In genomic region chr7:46686827-46687226, GRCm38 (mm10) we compare ENCODE assay signal across 32 mouse cellular contexts. TPM values are rescaled to one million over a fixed set of nuclear protein-coding genes. Genes with fewer than 3 reads are reported as not detected.
A peak's percentile ranks its signal among the peaks of the same experiment; 100 is the strongest.
DNase-seq lines count a peak whose midpoint lies in the region; ATAC-seq and TF ChIP-seq lines count a peak whose summit lies in the region.
"Had no signal": no experiment of that assay in that cellular context is flagged by ENCODE, and none has a peak within 500 bp of the region (broad histone marks: within the 10 kb centered on the region; RNA-seq: fewer than 3 reads in every experiment).

No protein-coding gene starts in this region.

- H3K9me3 ChIP-seq in midbrain, embryonic 11.5 days (ENCODE audit: control insufficient read depth, low read length) = no peaks in the 10 kb centered on the region
- no peaks in the 10 kb centered on the region for H3K9me3 ChIP-seq in midbrain, embryonic 15.5 days
- no peaks in the 10 kb centered on the region for H3K9me3 ChIP-seq in forebrain, embryonic 15.5 days
- H3K9me3 ChIP-seq: embryonic facial prominence, embryonic 13.5 days; forebrain, embryonic 12.5 days; hindbrain, embryonic 10.5 days; kidney, embryonic 15.5 days; limb, embryonic 13.5 days; liver, embryonic 12.5 days; midbrain, embryonic 13.5 days; neural tube, embryonic 12.5 days had no signal

- DNase-seq in midbrain, embryonic 11.5 days (ENCODE audit: low spot score, missing footprints) = peak; percentile 75
- DNase-seq in T-cell, adult 2 months (ENCODE audit: low spot score) = peak; percentile 15
- DNase-seq in thymus, adult 2 months = peak; percentile 31
- DNase-seq in adrenal gland, adult 18-20 months (ENCODE audit: low spot score in 2 of 2) = no peak
- DNase-seq in kidney, postnatal 36 days = no peak
- DNase-seq: adrenal gland, adult 2 months; cerebellum, adult 18-20 months; cerebellum, postnatal 36 days; embryo, embryonic 11 days; kidney, postnatal 4 days; lung, adult 2 months; lung, postnatal 14 days; right cerebral cortex, postnatal 14 days had no signal

- no peaks in the 10 kb centered on the region for H3K4me1 ChIP-seq in midbrain, embryonic 11.5 days (ENCODE audit: control insufficient read depth, insufficient read depth, low read length)
- no peaks in the 10 kb centered on the region for H3K4me1 ChIP-seq in midbrain, embryonic 15.5 days
- no peaks in the 10 kb centered on the region for H3K4me1 ChIP-seq in thymus, adult 2 months (replicated peaks; ENCODE audit: control insufficient read depth, insufficient read depth, low read length)
- no peaks in the 10 kb centered on the region for H3K4me1 ChIP-seq in forebrain, embryonic 15.5 days
- H3K4me1 ChIP-seq: embryonic facial prominence, embryonic 13.5 days; forebrain, embryonic 12.5 days; hindbrain, embryonic 10.5 days; kidney, embryonic 15.5 days; limb, embryonic 13.5 days; liver, embryonic 12.5 days; midbrain, embryonic 13.5 days; neural tube, embryonic 12.5 days had no signal

- no peaks in the 10 kb centered on the region for H3K27me3 ChIP-seq in midbrain, embryonic 11.5 days (ENCODE audit: control insufficient read depth, insufficient read depth, low read length)
- H3K27me3 ChIP-seq in midbrain, embryonic 15.5 days (replicated peaks) = no peaks in the 10 kb centered on the region
- no peaks in the 10 kb centered on the region for H3K27me3 ChIP-seq in thymus, adult 2 months (ENCODE audit: control insufficient read depth, insufficient read depth, low read length)
- no peaks in the 10 kb centered on the region for H3K27me3 ChIP-seq in forebrain, embryonic 15.5 days
- H3K27me3 ChIP-seq: embryonic facial prominence, embryonic 13.5 days; forebrain, embryonic 12.5 days; kidney, embryonic 15.5 days; limb, embryonic 13.5 days; liver, embryonic 12.5 days; midbrain, embryonic 13.5 days; neural tube, embryonic 12.5 days had no signal

- no peak overlapping the region for H3K4me3 ChIP-seq in midbrain, embryonic 11.5 days (ENCODE audit: low read depth, low read length)
- no peak overlapping the region for H3K4me3 ChIP-seq in midbrain, embryonic 15.5 days
- no peak overlapping the region for H3K4me3 ChIP-seq in thymus, adult 2 months (ENCODE audit: control insufficient read depth, insufficient read depth, low read length)
- H3K4me3 ChIP-seq in forebrain, embryonic 15.5 days = no peak overlapping the region
- H3K4me3 ChIP-seq: embryonic facial prominence, embryonic 13.5 days; erythroblast, embryonic 14.5 days; forebrain, embryonic 12.5 days; hindbrain, embryonic 10.5 days; kidney, embryonic 15.5 days; limb, embryonic 13.5 days; liver, embryonic 12.5 days; midbrain, embryonic 13.5 days; neural tube, embryonic 12.5 days had no signal

- H3K4me2 ChIP-seq in midbrain, embryonic 11.5 days = no peak overlapping the region
- H3K4me2 ChIP-seq in midbrain, embryonic 15.5 days = no peak overlapping the region
- H3K4me2 ChIP-seq in forebrain, embryonic 15.5 days (replicated peaks) = no peak overlapping the region
- H3K4me2 ChIP-seq: embryonic facial prominence, embryonic 13.5 days; forebrain, embryonic 12.5 days; heart, embryonic 11.5 days; kidney, embryonic 15.5 days; limb, embryonic 13.5 days; liver, embryonic 12.5 days; midbrain, embryonic 13.5 days; neural tube, embryonic 12.5 days had no signal

- TF ChIP-seq POLR2A in thymus, adult 2 months (IDR thresholded peaks at IDR 0.05; ENCODE audit: control insufficient read depth, extremely low read depth, insufficient read depth, low read length, poor library complexity) = no peak

- H3K36me3 ChIP-seq in midbrain, embryonic 11.5 days (ENCODE audit: control insufficient read depth, insufficient read depth, low read length) = peaks cover 13% of the 10 kb centered on the region
- peaks cover 9% of the 10 kb centered on the region; the same call in 1 of the 2 replicates for H3K36me3 ChIP-seq in midbrain, embryonic 15.5 days (replicated peaks)
- H3K36me3 ChIP-seq in thymus, adult 2 months (ENCODE audit: control insufficient read depth, insufficient read depth, low read length) = peaks cover 24% of the 10 kb centered on the region
- H3K36me3 ChIP-seq in forebrain, embryonic 15.5 days = peaks cover 34% of the 10 kb centered on the region

- no peak for ATAC-seq in midbrain, embryonic 11.5 days (ENCODE audit: low FRiP score)
- no peak for ATAC-seq in midbrain, embryonic 15.5 days (replicated peaks)
- ATAC-seq in forebrain, embryonic 15.5 days (replicated peaks) = no peak
- ATAC-seq: hindbrain, embryonic 16.5 days; intestine, embryonic 16.5 days; liver, embryonic 12.5 days; midbrain, embryonic 13.5 days had no signal

- H3K27ac ChIP-seq in midbrain, embryonic 11.5 days (ENCODE audit: low read depth, low read length) = no peak overlapping the region
- H3K27ac ChIP-seq in midbrain, embryonic 15.5 days = no peak overlapping the region
- H3K27ac ChIP-seq in thymus, adult 2 months (ENCODE audit: control insufficient read depth, insufficient read depth, low read length) = no peak overlapping the region
- no peak overlapping the region for H3K27ac ChIP-seq in forebrain, embryonic 15.5 days (replicated peaks)
- H3K27ac ChIP-seq: embryonic facial prominence, embryonic 13.5 days; forebrain, embryonic 12.5 days; hindbrain, embryonic 10.5 days; kidney, embryonic 15.5 days; limb, embryonic 13.5 days; liver, embryonic 12.5 days; midbrain, embryonic 13.5 days; neural tube, embryonic 12.5 days had no signal

- WGBS in midbrain, embryonic 11.5 days = 85% methylated on average over 5 of the region's 5 CpGs
- WGBS in midbrain, embryonic 15.5 days = 84% methylated on average over 5 of the region's 5 CpGs
- 56% methylated on average over 5 of the region's 5 CpGs for WGBS in thymus, adult 2 months
- WGBS in forebrain, embryonic 15.5 days = 91% methylated on average over 5 of the region's 5 CpGs

- no peak overlapping the region for H3K9ac ChIP-seq in midbrain, embryonic 11.5 days (ENCODE audit: low read length)
- H3K9ac ChIP-seq in midbrain, embryonic 15.5 days = no peak overlapping the region
- H3K9ac ChIP-seq in forebrain, embryonic 15.5 days (replicated peaks) = no peak overlapping the region
- H3K9ac ChIP-seq: embryonic facial prominence, embryonic 13.5 days; forebrain, embryonic 12.5 days; kidney, embryonic 15.5 days; liver, embryonic 12.5 days; midbrain, embryonic 13.5 days; neural tube, embryonic 12.5 days had no signal

- TF ChIP-seq CTCF in thymus, adult 2 months (IDR thresholded peaks at IDR 0.05; ENCODE audit: borderline replicate concordance, control insufficient read depth, extremely low read depth, insufficient read depth, low read length, poor library complexity) = no peak

RNA-seq across cellular contexts. Expression of gene Tph1, which starts 14.5 kb away (rescaled TPM):
- polyA plus RNA-seq in midbrain, embryonic 11.5 days (2014; fragmentation: Nextera tagmentation; extraction: Ambion mirVana) = 0.21 and 0.59 TPM in 2 replicates
- 0.78 and 0.80 TPM in 2 replicates for polyA plus RNA-seq in midbrain, embryonic 15.5 days (2015; fragmentation: Nextera tagmentation; extraction: Ambion mirVana)
- polyA plus RNA-seq in thymus, adult 2 months (2012; rRNA removed) = 0.60 and 0.77 TPM in 2 replicates
- under 1 TPM in 1 of 2 experiments, not detected in 1; 0.45 TPM for total RNA-seq in adrenal gland, adult 18-20 months (2021)
- polyA plus RNA-seq in forebrain, embryonic 15.5 days (2015; fragmentation: Nextera tagmentation; extraction: Ambion mirVana) = 0.46 and 2.9 TPM in 2 replicates
- total RNA-seq: adrenal gland, adult 2 months; megakaryocyte, adult 5-6 weeks had no signal
- polyA plus RNA-seq: adrenal gland, adult 2 months; erythroblast, embryonic 14.5 days; heart, embryonic 11.5 days; liver, embryonic 12.5 days; lung, adult 2 months had no signal

RNA-seq across cellular contexts. Expression of gene Saal1, which starts 23.7 kb away (rescaled TPM):
- 42.4 and 44.1 TPM in 2 replicates for polyA plus RNA-seq in midbrain, embryonic 11.5 days (2014; fragmentation: Nextera tagmentation; extraction: Ambion mirVana)
- polyA plus RNA-seq in midbrain, embryonic 15.5 days (2015; fragmentation: Nextera tagmentation; extraction: Ambion mirVana) = 13.3 and 13.9 TPM in 2 replicates
- polyA plus RNA-seq in thymus, adult 2 months (2012; rRNA removed) = 14.4 and 17.2 TPM in 2 replicates
- 1 to 10 TPM; 6.5 to 7.8 TPM for total RNA-seq in adrenal gland, adult 18-20 months (2021)
- polyA plus RNA-seq in forebrain, embryonic 15.5 days (2015; fragmentation: Nextera tagmentation; extraction: Ambion mirVana) = 19.6 and 22.8 TPM in 2 replicates

RNA-seq across cellular contexts. Expression of gene Saa3, which starts 28.7 kb away (rescaled TPM):
- 0.07 TPM in 1 of 2 replicates, not detected in the other for polyA plus RNA-seq in midbrain, embryonic 11.5 days (2014; fragmentation: Nextera tagmentation; extraction: Ambion mirVana)
- polyA plus RNA-seq in midbrain, embryonic 15.5 days (2015; fragmentation: Nextera tagmentation; extraction: Ambion mirVana) = 0.15 TPM in 1 of 2 replicates, not detected in the other
- polyA plus RNA-seq in thymus, adult 2 months (2012; rRNA removed) = 6.8 and 11.4 TPM in 2 replicates
- total RNA-seq in adrenal gland, adult 18-20 months (2021) = 1 to 10 TPM; 1.1 to 4.0 TPM
- not detected in 2 replicates for polyA plus RNA-seq in forebrain, embryonic 15.5 days (2015; fragmentation: Nextera tagmentation; extraction: Ambion mirVana)
- total RNA-seq: gastrocnemius, adult 8-10 months; left cerebral cortex, adult 18-20 months had no signal
- polyA plus RNA-seq: erythroblast, embryonic 14.5 days; forebrain, embryonic 12.5 days; heart, embryonic 11.5 days; hindbrain, embryonic 10.5 days; neural tube, embryonic 12.5 days had no signal

RNA-seq across cellular contexts. Expression of gene Saa4, which starts 45.6 kb away (rescaled TPM):
- not detected in 2 replicates for polyA plus RNA-seq in midbrain, embryonic 11.5 days (2014; fragmentation: Nextera tagmentation; extraction: Ambion mirVana)
- not detected in 2 replicates for polyA plus RNA-seq in midbrain, embryonic 15.5 days (2015; fragmentation: Nextera tagmentation; extraction: Ambion mirVana)
- 0.16 and 0.40 TPM in 2 replicates for polyA plus RNA-seq in thymus, adult 2 months (2012; rRNA removed)
- not detected for total RNA-seq in adrenal gland, adult 18-20 months (2021)
- not detected in 2 replicates for polyA plus RNA-seq in forebrain, embryonic 15.5 days (2015; fragmentation: Nextera tagmentation; extraction: Ambion mirVana)
- total RNA-seq: gastrocnemius, adult 8-10 months; left cerebral cortex, adult 18-20 months; left cerebral cortex, postnatal 25 days; megakaryocyte, adult 5-6 weeks had no signal
- polyA plus RNA-seq: adrenal gland, adult 2 months; embryonic facial prominence, embryonic 13.5 days; erythroblast, embryonic 14.5 days; forebrain, embryonic 12.5 days; heart, postnatal 0 days; hindbrain, embryonic 10.5 days; hindbrain, embryonic 16.5 days; limb, embryonic 13.5 days; midbrain, embryonic 13.5 days; neural tube, embryonic 12.5 days had no signal

RNA-seq across cellular contexts. Expression of gene Sergef, which starts 47.2 kb away (rescaled TPM):
- polyA plus RNA-seq in midbrain, embryonic 11.5 days (2014; fragmentation: Nextera tagmentation; extraction: Ambion mirVana) = 14.3 and 15.7 TPM in 2 replicates
- polyA plus RNA-seq in midbrain, embryonic 15.5 days (2015; fragmentation: Nextera tagmentation; extraction: Ambion mirVana) = 42.9 and 45.6 TPM in 2 replicates
- polyA plus RNA-seq in thymus, adult 2 months (2012; rRNA removed) = 9.9 and 10.4 TPM in 2 replicates
- total RNA-seq in adrenal gland, adult 18-20 months (2021) = 10 to 100 TPM; 22.1 to 22.9 TPM
- 28.4 and 29.4 TPM in 2 replicates for polyA plus RNA-seq in forebrain, embryonic 15.5 days (2015; fragmentation: Nextera tagmentation; extraction: Ambion mirVana)

Comparison
In these comparisons a context has a peak if more than half of its experiments do, and no peak if none do; other contexts are left out.
1. DNase-seq: peak in midbrain, embryonic 11.5 days (single experiment), T-cell, adult 2 months (single experiment) and thymus, adult 2 months (single experiment); none in adrenal gland, adult 18-20 months (0 of 2) and kidney, postnatal 36 days (0 of 2).